Mouse (Mus musculus) ovary, postnatal 36 days (tissue): Measurements from ENCODE around the gene Tspan7.

Experiments
- DNase-seq: peaks from one replicate; pipeline ENCODE4 v3.0.0; 2022; ENCODE audit warnings: low spot score, mixed read lengths

Tspan7 gene

GRCm38 (mm10) chrX:10484872-10485569 lies at the start of gene Tspan7:
TSS of gene Tspan7 (plus strand) at chrX:10485158.
- DNase-seq = peak; percentile 61

- DNase-seq = no peak
Observed at GRCm38 (mm10) chrX:10449323-10449980, 35.5 kb upstream of the Tspan7 start.

GRCm38 (mm10) chrX:10450143-10451060 lies 34.6 kb upstream of the Tspan7 start:
- DNase-seq = no peak

GRCm38 (mm10) chrX:10453798-10454197 lies 31.2 kb upstream of the Tspan7 start:
- no peak for DNase-seq

GRCm38 (mm10) chrX:10457256-10457655 lies 27.7 kb upstream of the Tspan7 start:
- no peak for DNase-seq

- no peak for DNase-seq
Observed at GRCm38 (mm10) chrX:10477088-10477487, 7.9 kb upstream of the Tspan7 start.

- no peak for DNase-seq
Observed at GRCm38 (mm10) chrX:10479031-10479886, 5.7 kb upstream of the Tspan7 start.

- no peak for DNase-seq
Observed at GRCm38 (mm10) chrX:10479943-10480342, 5.0 kb upstream of the Tspan7 start.

- DNase-seq = peak; percentile 24
Observed at GRCm38 (mm10) chrX:10485664-10486211, 780 bp downstream of the Tspan7 start.

- no peak for DNase-seq
Observed at GRCm38 (mm10) chrX:10498580-10498979, 13.6 kb downstream of the Tspan7 start.

GRCm38 (mm10) chrX:10502616-10503015 lies 17.7 kb downstream of the Tspan7 start:
- no peak for DNase-seq

GRCm38 (mm10) chrX:10514417-10514816 lies 29.5 kb downstream of the Tspan7 start:
- DNase-seq = no peak

- no peak for DNase-seq
Observed at GRCm38 (mm10) chrX:10514971-10515370, 30.0 kb downstream of the Tspan7 start.

- no peak for DNase-seq
Observed at GRCm38 (mm10) chrX:10516448-10516847, 31.5 kb downstream of the Tspan7 start.

GRCm38 (mm10) chrX:10516925-10517324 lies 32.0 kb downstream of the Tspan7 start:
- DNase-seq = no peak

- DNase-seq = no peak
Observed at GRCm38 (mm10) chrX:10517756-10518155, 32.8 kb downstream of the Tspan7 start.

- no peak for DNase-seq
Observed at GRCm38 (mm10) chrX:10518510-10518909, 33.6 kb downstream of the Tspan7 start.

- DNase-seq = no peak
Observed at GRCm38 (mm10) chrX:10535450-10535849, 50.5 kb downstream of the Tspan7 start.

GRCm38 (mm10) chrX:10539009-10539408 lies 54.1 kb downstream of the Tspan7 start:
- DNase-seq = no peak

- DNase-seq = peak; percentile 39
Observed at GRCm38 (mm10) chrX:10539482-10540166, 54.7 kb downstream of the Tspan7 start.

- DNase-seq = no peak
Observed at GRCm38 (mm10) chrX:10546840-10547239, 61.9 kb downstream of the Tspan7 start.
